Comparison of ENCODE assay signal across 16 mouse cellular contexts in genomic region chr13:115655134-115655533, GRCm38 (mm10).
"Had no signal": no experiment of that assay in that cellular context is flagged by ENCODE, and none has a peak within 500 bp of the region (broad histone marks: within the 10 kb centered on the region; RNA-seq: fewer than 3 reads in every experiment).

No protein-coding gene starts in this region.

- H3K4me2 ChIP-seq: limb, embryonic 12.5 days; limb, embryonic 15.5 days; liver, embryonic 11.5 days; lung, embryonic 15.5 days had no signal

- H3K27ac ChIP-seq: limb, embryonic 12.5 days; limb, embryonic 15.5 days; liver, embryonic 14.5 days; lung, embryonic 15.5 days; midbrain, embryonic 10.5 days had no signal

- H3K36me3 ChIP-seq: limb, embryonic 12.5 days; limb, embryonic 15.5 days; lung, embryonic 15.5 days; midbrain, embryonic 10.5 days had no signal

- DNase-seq: kidney, adult 18-20 months; kidney, adult 9 months; kidney, postnatal 14 days; kidney, postnatal 4 days; left cerebral cortex, postnatal 4 days; liver, postnatal 0 days; lung, postnatal 14 days; lung, postnatal 4 days; thymus, adult 18-20 months; thymus, postnatal 36 days had no signal

- H3K4me1 ChIP-seq: limb, embryonic 12.5 days; limb, embryonic 15.5 days; lung, embryonic 15.5 days had no signal

- H3K9me3 ChIP-seq: limb, embryonic 12.5 days; limb, embryonic 15.5 days; lung, embryonic 15.5 days; midbrain, embryonic 10.5 days had no signal

- H3K9ac ChIP-seq: limb, embryonic 12.5 days; limb, embryonic 15.5 days; liver, embryonic 14.5 days; liver, postnatal 0 days; lung, embryonic 15.5 days had no signal

- H3K4me3 ChIP-seq: limb, embryonic 12.5 days; limb, embryonic 15.5 days; lung, embryonic 15.5 days; midbrain, embryonic 10.5 days had no signal

- H3K27me3 ChIP-seq: limb, embryonic 12.5 days; limb, embryonic 15.5 days; lung, embryonic 15.5 days had no signal

- ATAC-seq: liver, postnatal 0 days had no signal
